Mouse (Mus musculus) layer of hippocampus, postnatal 14 days (tissue): Measurements from ENCODE around the gene Map3k7. TPM values are rescaled to one million over a fixed set of nuclear protein-coding genes. Genes with fewer than 3 reads are reported as not detected.
A peak's percentile ranks its signal among the peaks of the same experiment; 100 is the strongest.
"Not testable (repeated sequence)": the region's sequence is repeated elsewhere in the genome, so short reads cannot be mapped to it uniquely, and the experiment has no call there.

Experiments used
- DNase-seq, 2 experiments: peaks; one replicate each; pipeline ENCODE4 v3.0.0; 2021 to 2022; ENCODE audit warnings: low spot score in 2 of 2, mixed read lengths in 1 of 2
- total RNA-seq, 2 experiments: library from RNA; stranded (reverse); gene quantifications; 2 replicates each; pipeline ENCODE4 v1.2.3; 2021

Map3k7 gene
- total RNA-seq, 2 experiments from 2014 or later = 41.0 to 50.1 TPM

DNA sequence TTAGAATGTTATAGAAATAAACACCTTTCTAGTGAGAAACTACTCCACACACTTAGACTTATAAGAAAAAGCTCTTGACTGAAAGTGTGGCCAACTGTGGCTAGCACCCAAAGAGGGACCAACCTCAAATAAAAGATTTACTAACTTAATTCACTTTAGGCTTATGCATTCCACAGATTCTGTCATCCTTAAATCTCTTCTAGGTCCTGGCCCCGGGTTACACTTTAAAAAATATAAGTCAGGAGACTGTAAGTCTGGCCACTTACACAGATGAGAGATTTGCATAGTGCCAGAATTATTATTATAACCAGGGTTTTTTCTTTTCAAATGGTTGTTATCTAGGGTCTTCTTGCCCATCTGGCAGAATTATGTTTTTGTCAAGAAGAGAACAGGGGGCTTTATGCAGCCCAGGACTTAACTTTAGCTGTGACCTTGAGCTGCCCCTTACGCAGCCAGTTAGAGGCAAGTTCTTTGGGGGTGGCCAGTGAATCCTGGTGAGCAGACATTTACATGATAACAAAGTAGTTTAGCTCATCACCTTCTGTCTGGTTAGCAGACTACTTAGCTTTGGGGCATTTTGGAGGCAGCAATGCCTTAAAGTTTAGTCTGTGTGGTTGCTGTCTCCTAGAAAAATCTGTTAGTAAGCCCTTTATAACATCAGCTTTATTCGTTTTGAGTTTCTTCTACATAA lies 11.5 kb downstream of the Map3k7 start:
- no peak for DNase-seq

DNA sequence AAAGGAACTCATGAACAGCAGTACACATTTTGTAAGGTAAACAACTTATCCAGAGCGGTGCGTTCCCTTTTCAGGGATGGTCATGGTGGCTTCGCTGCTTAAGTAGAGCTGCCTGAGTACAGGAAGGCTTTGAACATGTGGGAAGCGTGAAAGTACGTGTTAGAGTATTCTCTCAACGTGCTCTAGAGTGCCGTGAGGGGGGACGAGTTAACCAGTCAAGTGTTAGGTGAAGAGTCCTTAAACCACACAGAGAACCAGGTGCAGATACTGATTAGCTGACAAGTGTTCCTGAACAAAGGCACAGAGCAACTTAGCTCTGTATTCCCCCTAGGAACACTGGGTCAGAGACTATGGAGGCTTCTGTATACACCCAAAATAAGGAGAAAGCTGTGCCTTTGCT lies 18.0 kb downstream of the Map3k7 start:
- DNase-seq = no peak

- no peak for DNase-seq
Measured at GRCm38 (mm10) chr4:31993386-31993785, 29.5 kb downstream of the Map3k7 start.

DNA sequence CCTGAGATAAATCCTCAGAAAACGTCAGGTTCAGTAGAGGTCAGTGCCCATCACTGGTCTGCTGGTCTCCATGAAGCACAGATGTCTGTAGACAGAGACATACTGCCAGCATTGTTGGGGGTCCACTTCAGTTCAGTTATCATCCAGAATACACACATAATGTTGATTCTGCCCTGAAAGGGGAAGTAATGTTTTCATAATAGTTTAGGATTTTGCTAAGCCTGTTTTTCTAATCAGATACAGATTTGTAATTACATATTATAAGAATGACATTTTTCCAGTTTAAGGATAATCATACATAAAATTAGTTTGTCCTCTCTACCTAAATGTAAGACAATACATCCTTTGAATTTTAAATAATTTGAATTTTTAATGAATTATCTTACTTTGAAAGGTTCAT lies 30.0 kb downstream of the Map3k7 start:
- no peak for DNase-seq

GRCm38 (mm10) chr4:32001498-32001897 lies 37.6 kb downstream of the Map3k7 start:
- no peak for DNase-seq

DNA sequence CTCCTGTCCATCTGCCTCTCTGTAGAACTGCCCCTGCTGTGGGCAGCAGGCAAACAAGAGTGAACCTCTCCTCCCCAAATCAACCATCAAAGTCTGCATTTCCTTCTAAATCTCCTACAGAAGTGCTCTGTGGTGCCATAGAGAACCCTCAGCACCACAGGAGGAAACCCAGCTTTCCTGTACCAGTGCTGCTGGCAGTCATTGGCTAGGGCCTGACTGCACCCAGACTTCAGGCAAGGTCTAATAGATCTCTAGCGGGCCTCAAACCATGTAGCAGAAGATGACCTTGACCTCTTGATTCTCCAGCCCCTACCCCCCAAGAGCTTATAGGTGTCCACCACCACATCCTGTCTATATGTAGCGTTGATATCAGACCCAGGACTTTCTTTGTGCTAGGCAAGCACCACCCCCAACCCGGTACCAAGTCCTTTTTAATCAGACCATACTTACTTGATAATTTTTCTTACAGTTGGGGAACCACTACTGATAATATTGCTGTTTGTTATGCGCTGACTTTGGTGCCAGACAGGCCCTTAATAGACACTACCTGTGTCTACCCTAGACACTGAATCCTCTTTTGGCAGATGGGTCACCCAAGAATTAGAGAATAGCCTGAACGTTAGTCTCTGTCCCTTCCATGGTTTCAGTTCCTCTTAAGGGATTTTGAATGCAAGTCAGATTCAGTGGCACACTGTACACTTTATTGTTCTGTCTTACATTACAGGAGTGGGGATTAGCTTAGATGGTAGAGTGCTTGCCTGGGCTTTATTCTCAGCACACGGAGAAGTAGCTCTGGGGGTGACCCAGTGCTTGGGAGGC lies 41.1 kb downstream of the Map3k7 start:
- no peak for DNase-seq

DNA sequence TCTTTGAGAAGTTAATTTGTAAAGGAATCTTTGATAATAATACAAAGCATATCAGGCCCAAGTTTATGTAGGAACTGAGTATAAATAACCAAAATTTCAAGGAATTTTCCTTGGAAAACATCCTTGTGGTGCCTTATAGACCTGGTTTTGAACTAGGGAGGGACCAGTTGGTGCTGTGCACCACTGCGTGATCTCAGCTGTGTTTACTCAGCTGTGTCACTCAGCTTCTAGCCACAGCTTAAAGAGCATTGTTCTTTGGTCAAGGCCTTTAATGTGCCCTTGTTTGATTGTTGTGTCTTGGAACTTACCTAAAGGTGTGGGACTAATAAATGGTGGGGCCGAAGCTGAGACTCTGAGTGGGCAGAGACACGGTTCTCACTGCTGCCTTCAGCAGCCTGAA lies 43.3 kb downstream of the Map3k7 start:
- no peak for DNase-seq

DNA sequence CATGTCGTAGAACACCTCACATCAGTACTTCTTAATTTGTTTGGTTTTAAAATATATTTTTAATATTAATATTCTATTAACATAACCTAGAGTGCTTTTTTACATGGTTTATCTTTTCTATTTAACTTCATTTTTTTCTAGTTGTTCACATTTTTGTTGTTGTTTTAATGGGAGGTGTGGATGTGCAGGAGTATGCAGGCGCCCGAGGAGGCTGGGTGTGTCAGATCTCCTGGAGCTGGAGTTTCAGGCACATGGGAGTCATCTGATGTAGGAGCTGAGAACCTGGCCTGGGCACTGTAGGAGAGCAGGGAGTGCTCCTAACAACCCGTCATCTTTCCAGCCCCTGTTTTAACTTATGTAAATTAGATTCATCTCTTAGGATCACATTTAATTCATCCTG lies 44.2 kb downstream of the Map3k7 start:
- no peak for DNase-seq

- no peak for DNase-seq
Measured at GRCm38 (mm10) chr4:32010808-32011207, 46.9 kb downstream of the Map3k7 start.

- no peak for DNase-seq
Measured at GRCm38 (mm10) chr4:32011218-32011973, 47.5 kb downstream of the Map3k7 start.

- DNase-seq = no peak
Measured at GRCm38 (mm10) chr4:32021131-32021530, 57.2 kb downstream of the Map3k7 start.

DNA sequence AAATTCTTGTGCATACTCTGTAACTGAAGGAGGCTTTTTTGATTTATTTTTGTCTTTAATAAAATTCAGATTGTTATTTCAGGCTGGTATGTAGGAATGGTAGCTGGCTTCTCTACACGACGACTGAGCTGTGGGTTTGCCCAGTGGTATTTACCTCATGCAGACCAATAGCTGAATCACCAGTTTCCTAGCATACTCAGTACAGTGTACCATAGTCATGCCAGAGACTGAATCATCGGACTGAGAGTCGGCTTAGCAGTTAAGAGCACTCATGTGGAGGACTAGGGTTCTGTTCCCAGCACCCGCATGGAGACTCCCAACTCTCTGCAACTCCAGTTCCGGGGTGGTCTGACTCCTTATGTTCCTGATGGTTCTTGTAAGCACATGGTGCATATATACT lies 58.4 kb downstream of the Map3k7 start:
- no peak for DNase-seq

- not testable (repeated sequence) for DNase-seq
Measured at GRCm38 (mm10) chr4:32024170-32024569, 60.3 kb downstream of the Map3k7 start.

DNA sequence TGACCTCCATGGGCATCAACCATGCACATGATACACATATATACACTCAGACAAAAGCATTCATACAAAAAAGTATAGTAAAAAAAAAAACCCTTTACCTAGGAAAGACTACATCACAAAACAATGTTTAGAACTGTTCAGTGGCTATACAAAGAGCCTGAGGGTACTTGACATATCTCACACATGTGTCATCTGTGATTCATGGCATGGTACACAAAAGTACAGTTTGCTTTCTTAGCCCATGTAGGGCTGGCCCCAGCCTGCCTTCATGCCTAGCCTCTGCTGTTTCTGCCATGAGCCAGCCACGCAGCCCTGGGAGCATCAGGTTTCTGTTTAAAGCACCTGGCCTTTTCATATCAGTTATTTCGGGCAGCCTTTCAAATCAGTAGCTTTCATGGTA lies 61.2 kb downstream of the Map3k7 start:
- no peak for DNase-seq

- no peak for DNase-seq
Measured at GRCm38 (mm10) chr4:32027094-32027493, 63.2 kb downstream of the Map3k7 start.

DNA sequence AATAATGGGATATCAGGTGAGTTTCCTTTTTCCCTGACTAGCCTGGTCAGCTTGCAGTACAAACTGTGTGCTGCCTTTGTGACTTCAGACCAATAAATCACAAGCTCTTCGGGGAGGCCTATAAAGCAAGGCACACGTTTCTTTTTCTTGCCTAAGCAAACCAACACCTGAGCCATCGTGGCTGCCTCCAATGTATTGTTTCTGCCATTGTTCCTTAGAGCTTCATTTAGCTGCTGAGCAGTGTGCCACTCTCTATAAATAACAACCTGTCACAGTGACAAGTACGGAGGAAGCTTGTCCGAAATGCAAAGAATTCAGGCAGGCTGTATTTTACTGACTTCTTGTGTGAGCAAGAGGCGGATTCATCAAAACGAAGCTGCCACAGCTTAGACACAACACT lies 73.4 kb downstream of the Map3k7 start:
- no peak for DNase-seq

DNA sequence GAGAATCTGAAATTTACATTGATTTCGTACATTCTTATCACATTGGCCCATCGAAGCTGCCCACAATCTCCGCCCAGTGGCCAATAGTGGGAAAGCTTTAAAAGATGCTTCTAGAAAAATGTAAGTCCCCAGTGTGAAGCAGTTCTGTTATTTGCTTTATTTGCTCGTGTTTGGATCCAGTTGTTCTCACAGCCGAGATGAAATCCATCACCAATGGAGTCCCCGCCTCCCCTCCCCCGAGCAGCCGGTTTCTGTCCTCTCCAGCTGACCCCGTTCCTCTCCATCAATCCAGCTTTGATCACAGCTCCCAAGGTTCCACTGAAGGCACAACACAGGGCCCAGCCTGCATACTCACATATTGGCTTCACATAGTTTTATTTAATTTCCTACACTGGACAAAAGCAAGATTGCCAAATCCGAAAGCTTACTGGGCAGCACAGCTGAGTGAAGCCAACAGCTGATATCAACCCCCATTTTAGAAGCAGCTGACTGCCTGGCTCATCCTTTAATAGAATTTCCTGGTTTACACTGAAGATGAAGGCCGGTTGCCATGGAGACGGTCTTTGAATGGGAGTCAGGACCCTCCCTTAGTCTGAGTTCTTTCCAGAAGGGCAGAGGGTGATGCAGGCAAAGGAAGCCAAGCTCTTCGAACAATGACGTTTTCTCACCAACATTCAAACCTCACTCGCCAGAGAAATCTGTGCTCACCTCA lies 78.0 kb downstream of the Map3k7 start:
- DNase-seq = peak; percentile 41 to 58

- no peak for DNase-seq
Measured at GRCm38 (mm10) chr4:32045234-32045633, 81.3 kb downstream of the Map3k7 start.

GRCm38 (mm10) chr4:32049824-32050223 lies 85.9 kb downstream of the Map3k7 start:
- no peak for DNase-seq

- DNase-seq = no peak
Measured at GRCm38 (mm10) chr4:32053171-32053570, 89.3 kb downstream of the Map3k7 start.
